Mouse (Mus musculus): ENCODE measurements around the gene Poll.

The Poll gene

DNA sequence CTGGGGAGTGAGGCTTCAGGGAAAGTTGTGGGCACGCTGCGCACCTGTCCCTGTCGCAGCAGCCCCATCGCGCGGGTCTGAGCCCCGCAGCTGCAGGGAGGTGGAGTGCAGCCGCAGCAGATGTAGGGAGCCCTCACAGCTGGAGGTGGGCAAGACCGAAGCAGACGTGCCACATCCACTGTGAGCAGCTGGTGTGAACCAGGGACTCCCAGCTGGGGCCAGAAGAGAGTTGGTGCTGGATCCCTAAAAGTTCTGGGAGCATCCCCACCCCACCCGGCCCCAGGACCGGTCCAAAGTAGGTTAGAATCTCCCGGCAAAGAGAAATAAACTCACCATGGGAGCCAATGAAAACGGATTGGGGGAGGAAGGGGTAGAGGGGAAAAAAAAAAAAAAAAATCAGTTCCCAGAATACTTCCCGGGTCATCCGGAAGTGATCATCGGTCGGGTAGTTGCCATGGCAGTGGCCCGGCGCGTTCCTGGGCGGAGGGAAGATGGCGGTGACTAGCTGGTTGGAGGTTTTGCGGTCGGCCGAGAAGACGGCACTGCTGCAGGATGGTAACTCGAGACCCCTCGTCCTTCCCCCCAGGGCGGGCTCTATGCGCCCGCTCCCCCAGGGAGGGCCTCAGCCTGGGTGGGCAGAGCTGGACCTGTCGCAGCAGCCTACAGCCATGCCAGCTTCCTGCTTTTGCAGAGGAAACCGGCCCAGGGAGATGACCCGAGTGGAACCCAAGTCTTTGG, at the start of gene Poll, which contains the start of gene Gm17018:
Gene Poll, minus strand, starts transcription at position 379 of the 738 bp plus-strand sequence.
Gene Gm17018, plus strand, starts transcription at position 463 of the 738 bp plus-strand sequence.
- peak; percentile 90 for DNase-seq (ENCODE audit: extremely low spot score, low spot score)

- DNase-seq (ENCODE audit: extremely low spot score, low spot score): no peak
Observed at GRCm38 (mm10) chr19:45608648-45609339, 48.5 kb upstream of the Poll start.

DNA sequence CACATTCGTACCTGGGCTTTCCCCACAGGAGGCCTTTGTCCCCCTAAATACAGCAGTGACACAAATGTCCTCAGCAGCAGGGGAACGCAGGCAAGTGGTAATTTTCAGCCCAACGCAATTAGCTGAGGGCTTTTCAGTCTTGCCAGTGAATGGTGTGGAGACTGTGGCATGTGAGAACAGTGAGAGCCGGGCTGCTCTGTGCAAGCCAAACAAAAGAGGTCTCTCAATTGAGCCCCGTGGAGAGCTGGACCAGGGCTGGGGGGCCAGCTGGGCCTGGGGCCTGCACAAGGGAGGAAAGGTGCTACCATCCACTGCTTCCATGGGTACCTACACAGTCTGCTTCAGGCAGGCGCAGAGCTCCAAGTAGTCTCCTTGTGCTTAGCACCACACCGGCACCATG, 47.1 kb upstream of the Poll start:
- no peak for DNase-seq (ENCODE audit: extremely low spot score, low spot score)

GRCm38 (mm10) chr19:45606701-45607100, 46.4 kb upstream of the Poll start:
- DNase-seq (ENCODE audit: extremely low spot score, low spot score): no peak

GRCm38 (mm10) chr19:45602606-45603005, 42.3 kb upstream of the Poll start:
- DNase-seq (ENCODE audit: extremely low spot score, low spot score): no peak

DNA sequence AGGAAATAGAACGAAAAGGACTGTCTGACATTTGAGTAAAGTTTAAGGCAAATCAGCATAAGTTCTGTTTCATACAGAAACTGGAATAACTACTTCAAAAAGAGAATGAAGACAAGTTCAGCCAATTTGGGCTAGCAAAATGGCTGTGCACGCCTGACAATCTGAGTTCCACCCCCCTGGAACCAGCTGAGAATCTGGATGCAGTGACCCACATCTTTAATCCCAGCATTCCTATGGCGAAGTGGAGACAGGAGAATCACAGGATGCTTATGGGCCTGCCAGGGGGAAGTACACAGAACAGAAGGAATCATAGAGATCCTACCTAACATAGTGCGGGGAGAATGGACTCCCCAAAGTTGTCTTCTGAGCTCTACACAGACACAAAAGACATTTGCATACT, 36.8 kb upstream of the Poll start:
- no peak for DNase-seq (ENCODE audit: extremely low spot score, low spot score)

DNA sequence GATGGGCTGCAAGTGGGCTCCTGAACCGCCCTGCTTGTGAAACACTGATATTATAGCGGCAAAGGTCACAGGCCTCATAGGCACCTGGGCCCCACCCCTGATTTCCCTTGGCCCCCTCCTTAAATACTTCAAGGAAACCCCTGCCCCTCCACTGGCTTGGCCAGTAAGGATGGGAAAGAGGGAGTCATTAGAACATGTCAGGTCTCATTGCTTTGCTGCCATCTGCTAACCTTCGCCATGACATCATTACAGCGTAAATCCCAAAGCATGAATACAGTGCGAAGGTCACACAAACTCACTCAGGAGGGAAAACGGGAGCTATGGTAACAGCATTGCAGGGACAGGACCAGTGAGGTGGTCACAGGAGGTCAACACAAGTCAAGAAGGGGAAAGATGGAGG, 36.1 kb upstream of the Poll start:
- no peak for DNase-seq (ENCODE audit: extremely low spot score, low spot score)

DNA sequence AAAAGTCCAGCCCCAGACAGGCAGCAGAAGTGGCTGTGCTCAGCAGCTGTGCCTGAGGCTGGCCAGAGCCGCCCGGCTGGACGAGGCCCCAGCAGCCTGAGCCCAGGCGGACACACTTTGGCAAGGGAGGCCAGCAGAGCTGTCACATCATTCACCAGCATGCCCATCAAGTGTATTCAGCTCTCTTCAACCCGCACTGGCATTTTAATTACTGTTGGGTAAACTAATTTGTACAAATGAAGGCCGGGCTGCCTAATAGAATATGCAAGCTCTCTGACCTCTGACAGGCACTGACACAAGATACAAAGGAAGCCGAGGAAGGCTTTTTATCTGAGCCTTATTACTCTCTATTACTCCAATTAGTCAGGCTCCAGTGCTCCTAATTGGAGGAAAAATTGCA, 35.7 kb upstream of the Poll start:
- no peak for DNase-seq (ENCODE audit: extremely low spot score, low spot score)

DNA sequence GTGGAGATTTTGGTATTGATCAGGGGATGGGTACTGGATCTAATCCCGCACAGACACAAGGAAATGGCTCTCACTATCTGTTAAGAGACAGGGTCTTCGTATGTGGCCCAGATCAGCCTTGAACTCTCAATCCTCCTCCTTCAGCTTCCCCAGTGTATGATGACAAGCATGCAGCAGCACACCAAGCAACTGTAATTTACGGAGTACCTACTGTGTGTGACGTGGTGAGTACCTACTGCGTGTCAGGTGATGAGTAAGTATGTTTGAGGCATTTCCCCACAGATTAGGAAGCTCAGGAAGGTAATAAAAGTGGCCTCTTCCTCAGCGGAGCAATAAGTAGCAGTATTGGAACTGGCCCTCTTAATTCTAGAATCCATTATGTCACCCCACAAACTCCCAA, 35.1 kb upstream of the Poll start:
- DNase-seq (ENCODE audit: extremely low spot score, low spot score): no peak

DNA sequence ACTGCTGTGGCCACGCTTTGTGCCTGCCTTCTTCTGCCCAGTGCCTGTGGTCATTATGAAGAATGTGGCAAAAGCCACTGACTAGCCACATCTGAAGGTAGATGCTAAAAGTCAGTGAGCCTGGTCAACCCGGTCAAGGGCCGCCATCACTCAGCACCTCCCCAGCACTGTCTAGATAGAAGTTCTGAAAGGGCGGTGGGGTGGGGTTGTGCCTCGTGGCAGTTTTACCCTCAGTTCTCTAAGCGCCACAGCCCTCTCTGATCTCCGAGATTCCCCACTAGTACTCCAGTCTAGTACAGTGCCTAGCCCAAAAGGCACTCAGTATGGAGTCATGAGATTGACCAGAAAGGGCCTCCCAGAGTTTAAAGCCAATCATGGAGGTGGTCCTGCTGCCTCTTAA, 33.7 kb upstream of the Poll start:
- no peak for DNase-seq (ENCODE audit: extremely low spot score, low spot score)

DNA sequence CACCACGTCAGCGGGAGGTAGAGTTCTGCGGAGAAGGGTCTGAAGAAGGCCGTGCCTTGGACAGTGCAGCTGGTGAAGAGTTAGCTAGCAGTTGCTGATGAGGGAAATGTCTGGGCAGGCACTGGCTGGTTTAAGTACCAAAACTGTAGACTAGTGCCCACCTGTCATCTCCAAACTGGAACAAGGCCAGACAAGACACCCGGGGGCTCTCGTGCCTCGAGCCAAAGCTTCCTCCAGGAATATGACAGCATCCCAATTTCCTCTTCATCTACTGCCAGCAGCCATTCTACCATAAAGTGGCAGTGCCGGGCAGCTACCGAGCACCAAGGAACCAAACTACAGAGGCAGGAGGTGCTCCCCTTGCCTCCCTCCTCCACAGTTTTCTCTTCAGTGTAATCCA, 32.6 kb upstream of the Poll start:
- DNase-seq (ENCODE audit: extremely low spot score, low spot score): no peak

GRCm38 (mm10) chr19:45591704-45592103, 31.4 kb upstream of the Poll start:
- DNase-seq (ENCODE audit: extremely low spot score, low spot score): no peak

DNA sequence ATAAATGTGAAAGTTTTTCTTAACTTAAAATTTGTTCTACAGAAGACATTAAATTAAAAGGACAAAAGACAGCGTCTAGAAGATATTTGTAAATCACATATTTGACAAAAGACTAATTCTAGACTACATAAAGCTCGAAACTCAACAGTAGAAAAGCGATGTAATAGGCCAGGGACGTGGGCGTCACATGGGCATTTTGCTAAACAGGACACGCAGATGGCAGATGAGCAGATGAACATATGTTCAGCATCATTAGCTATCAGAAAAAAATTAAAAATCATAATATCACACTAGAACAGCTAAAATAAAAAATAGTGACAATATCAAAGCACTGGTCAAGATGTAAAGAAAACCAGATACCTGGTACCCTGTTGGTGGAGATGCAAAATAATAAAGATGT, 29.4 kb upstream of the Poll start:
- no peak for DNase-seq (ENCODE audit: extremely low spot score, low spot score)

- DNase-seq (ENCODE audit: extremely low spot score, low spot score): no peak
Observed at GRCm38 (mm10) chr19:45587509-45588292, 27.4 kb upstream of the Poll start.

DNA sequence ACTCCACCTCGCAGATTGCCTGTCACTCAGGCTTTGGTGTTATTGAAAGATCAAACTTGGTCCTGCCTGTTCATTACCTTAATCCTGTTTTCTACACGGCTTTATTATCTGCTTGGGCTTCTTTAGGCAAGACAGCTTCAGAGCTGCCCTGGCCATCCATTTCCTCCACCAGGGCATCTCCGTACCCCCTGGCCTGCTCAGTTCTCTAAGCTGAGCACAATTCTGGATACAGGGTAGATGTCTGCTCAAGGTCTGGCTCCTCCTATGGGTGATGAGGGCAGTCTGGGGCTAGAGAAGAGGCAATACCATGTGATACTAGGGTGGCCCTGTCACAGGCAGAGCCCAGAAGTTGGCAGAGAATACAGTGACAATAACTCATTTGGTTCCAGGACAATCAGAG, 26.5 kb upstream of the Poll start:
- DNase-seq (ENCODE audit: extremely low spot score, low spot score): no peak

DNA sequence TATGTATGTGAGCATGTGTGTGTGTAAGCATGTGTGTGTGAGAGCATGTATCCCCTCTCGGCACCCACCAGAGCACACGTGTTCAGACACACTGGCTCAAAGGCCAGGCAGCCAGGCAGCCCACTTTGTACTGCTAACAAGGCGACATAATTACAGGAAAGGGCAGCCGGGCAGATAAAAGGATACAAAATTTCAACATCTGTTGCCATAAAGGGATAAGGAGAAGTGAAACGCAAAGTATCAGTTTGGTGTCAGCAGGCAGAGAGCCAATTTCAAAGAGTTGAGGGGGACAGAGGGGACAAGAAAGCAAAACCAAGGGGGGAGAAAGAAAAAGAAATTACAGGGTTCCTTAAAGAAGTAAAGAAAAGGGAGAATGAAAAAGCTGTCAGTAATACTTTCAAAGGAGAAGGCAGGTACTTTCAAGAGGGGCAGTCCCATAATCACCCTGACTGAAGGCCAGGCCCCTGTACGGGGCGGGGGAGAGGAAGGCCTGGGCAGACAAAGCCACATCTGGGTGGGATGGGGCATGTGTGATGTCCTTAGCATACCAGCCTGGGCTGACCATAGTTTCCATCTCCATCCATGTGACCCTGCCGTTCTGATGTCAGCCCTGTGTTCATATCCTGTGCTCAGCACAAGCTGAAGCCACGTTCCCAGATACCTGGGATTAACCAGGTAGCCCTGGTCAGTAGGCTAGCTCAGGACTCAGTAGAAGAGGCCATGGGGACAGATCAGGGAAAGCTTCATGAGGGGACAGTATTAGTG, 24.7 kb upstream of the Poll start:
- no peak for DNase-seq (ENCODE audit: extremely low spot score, low spot score)

GRCm38 (mm10) chr19:45583136-45583535, 22.8 kb upstream of the Poll start:
- DNase-seq (ENCODE audit: extremely low spot score, low spot score): no peak

GRCm38 (mm10) chr19:45582161-45582560, 21.8 kb upstream of the Poll start:
- DNase-seq (ENCODE audit: extremely low spot score, low spot score): no peak

GRCm38 (mm10) chr19:45581257-45581656, 20.9 kb upstream of the Poll start:
- no peak for DNase-seq (ENCODE audit: extremely low spot score, low spot score)

GRCm38 (mm10) chr19:45580235-45580634, 19.9 kb upstream of the Poll start:
- no peak for DNase-seq (ENCODE audit: extremely low spot score, low spot score)

DNA sequence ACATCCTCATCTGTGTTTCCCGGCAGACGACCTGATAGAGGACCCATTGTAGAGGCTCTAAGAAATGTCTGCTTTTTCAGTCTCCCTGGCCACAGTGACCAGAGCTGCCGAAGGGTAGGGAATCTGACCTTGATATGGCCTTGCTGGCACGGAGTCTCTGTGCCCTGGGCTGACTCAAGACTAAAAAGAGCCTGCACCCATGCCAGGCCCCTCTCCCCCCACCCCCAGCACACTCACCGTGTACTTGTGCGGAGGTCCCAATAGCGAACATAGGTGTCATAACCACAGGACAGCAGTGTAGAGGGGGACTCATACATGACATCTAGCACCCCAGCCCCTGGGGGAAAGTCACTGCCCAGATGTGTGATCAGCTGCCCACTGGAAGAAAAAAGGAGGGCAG, 19.1 kb upstream of the Poll start:
- no peak for DNase-seq (ENCODE audit: extremely low spot score, low spot score)
